Mouse (Mus musculus) forebrain, embryonic 13.5 days (tissue): ENCODE data around the gene Maml2. TPM values are rescaled to one million over a fixed set of nuclear protein-coding genes. Genes with fewer than 3 reads are reported as not detected.
A peak's percentile ranks its signal among the peaks of the same experiment; 100 is the strongest.

ENCODE experiments used
- ATAC-seq: fragments of 200-750 bp; cut with Nextera tagmentation; 2 replicates; pipeline ENCODE4 v1.8.0; 2017
- H3K27ac ChIP-seq: fragments of 300-500 bp; sonication (generic); 2 replicates; pipeline ENCODE4 v1.5.1; 2015; ENCODE audit warnings: inconsistent platforms, mild to moderate bottlenecking, moderate library complexity
- H3K27me3 ChIP-seq: fragments of 300-500 bp; sonication (generic); 2 replicates; pipeline ENCODE4 v1.6.1; 2015; ENCODE audit warnings: mild to moderate bottlenecking, inconsistent platforms
- H3K36me3 ChIP-seq: fragments of 300-500 bp; sonication (generic); 2 replicates; pipeline ENCODE4 v1.6.1; 2015; ENCODE audit warnings: mild to moderate bottlenecking, inconsistent platforms; ENCODE audit not compliant: poor library complexity, severe bottlenecking
- H3K4me1 ChIP-seq: fragments of 300-500 bp; sonication (generic); 2 replicates; pipeline ENCODE4 v1.6.1; 2015; ENCODE audit warnings: inconsistent platforms
- H3K4me2 ChIP-seq: fragments of 300-500 bp; sonication (generic); 2 replicates; pipeline ENCODE4 v1.6.1; 2015; ENCODE audit warnings: inconsistent platforms, mild to moderate bottlenecking, moderate library complexity
- H3K4me3 ChIP-seq: fragments of 300-500 bp; sonication (generic); 2 replicates; pipeline ENCODE4 v1.5.1; 2015; ENCODE audit warnings: mild to moderate bottlenecking, inconsistent platforms
- H3K9ac ChIP-seq: fragments of 300-500 bp; sonication (generic); 2 replicates; pipeline ENCODE4 v1.6.1; 2015; ENCODE audit warnings: mild to moderate bottlenecking, inconsistent platforms
- H3K9me3 ChIP-seq: fragments of 300-500 bp; sonication (generic); replicated peaks from 2 replicates; pipeline ENCODE4 v1.6.1; 2016; ENCODE audit warnings: inconsistent platforms
- WGBS: fragments of 180-500 bp; shearing (Covaris S2); methylation state at CpG from one replicate; pipeline ENCODE4 v1.1.7; 2015; 5-methylcytosine and 5-hydroxymethylcytosine counted together
- polyA plus RNA-seq: library from polyadenylated mRNA; unstranded; fragments of >200 nt; fragmentation: Nextera tagmentation; extraction: Ambion mirVana; gene quantifications from 2 replicates; pipeline ENCODE4 v1.2.1, GENCODE M21; 2015

The Maml2 gene
- polyA plus RNA-seq, 1 experiment from 2014 or later, result 8.8 TPM

DNA sequence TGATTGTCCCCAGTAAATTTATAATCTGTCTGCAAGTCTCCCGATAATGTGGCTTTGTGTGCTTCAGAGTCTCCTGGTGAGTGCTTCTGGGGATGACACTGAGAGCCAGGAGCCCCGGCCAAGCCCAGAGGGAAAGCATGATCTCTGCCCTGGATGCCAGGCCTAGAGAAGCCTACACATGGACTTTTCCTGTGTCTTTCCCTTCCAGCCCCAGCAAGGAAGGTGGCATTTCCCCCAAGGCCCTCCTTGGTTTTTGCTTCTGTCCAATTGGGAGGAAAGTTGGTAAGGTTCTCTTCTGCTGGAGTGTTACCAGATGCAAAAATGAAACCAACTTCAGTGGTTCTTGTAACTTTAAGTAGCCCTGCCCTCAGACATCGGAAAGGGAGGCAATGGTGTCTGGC, 2.3 kb downstream of the Maml2 start:
- Histone ChIP-seq H3K27ac (no peak overlapping the region), H3K4me3 (peak overlapping the region; percentile 6), H3K4me1 (peaks cover 70% of the 10 kb centered on the region), H3K9ac (peak overlapping the region; percentile 35), H3K4me2 (peak overlapping the region; percentile 89), H3K9me3 (no peaks in the 10 kb centered on the region), H3K27me3 (no peaks in the 10 kb centered on the region), H3K36me3 (no peaks in the 10 kb centered on the region)
- no peak for ATAC-seq
- 47% methylated on average over 3 of the region's 3 CpGs for WGBS

DNA sequence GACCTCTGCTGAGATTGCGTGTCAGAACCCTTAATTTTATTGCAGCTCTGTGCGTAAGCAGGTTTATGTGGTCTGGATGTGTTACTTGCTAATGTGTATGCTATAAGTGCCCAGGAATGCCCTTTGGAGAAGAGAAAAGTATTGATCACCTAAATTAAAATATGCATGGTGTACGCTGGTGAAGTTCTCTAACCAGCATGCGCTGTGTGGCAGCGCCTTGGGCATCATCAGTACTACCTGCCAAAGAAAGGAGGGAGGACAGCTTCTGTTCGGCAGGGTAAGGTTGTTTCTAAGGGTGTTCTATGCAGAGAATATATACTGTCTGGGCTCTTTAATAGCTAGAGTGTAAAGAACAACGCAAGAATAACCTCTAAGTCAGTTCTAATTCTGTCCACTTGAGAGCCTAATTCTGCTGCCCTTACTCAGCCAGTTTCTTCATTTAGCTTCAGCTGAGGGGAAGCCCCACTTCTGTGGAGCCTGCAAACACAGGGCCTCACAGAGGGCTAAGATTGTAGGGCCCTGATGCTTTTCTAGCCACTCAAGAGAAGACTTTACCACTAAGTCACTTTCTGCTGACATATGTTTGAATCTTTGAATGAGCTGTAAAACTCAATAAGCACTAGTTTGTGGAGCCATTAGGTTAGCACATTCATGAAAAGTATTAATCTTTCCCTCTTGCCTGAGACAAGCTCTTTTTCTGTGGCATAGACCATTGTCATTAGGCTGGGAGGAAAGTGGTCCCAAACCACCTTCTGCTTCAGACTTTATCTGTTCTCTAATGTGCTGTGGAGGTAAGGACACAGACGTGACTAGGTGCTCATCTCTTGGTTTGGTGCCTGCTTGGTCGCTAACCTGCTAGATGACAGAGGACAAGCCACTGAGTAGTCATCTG, 3.4 kb downstream of the Maml2 start:
- Histone ChIP-seq H3K27ac (no peak overlapping the region), H3K4me2 (peak overlapping the region; percentile 89), H3K27me3 (no peaks in the 10 kb centered on the region), H3K9me3 (no peaks in the 10 kb centered on the region), H3K36me3 (no peaks in the 10 kb centered on the region), H3K4me1 (peaks cover 68% of the 10 kb centered on the region), H3K4me3 (0 out of 2 replicates have a peak overlapping the region, but pooled peaks have one; percentile 6), H3K9ac (0 out of 2 replicates have a peak overlapping the region, but pooled peaks have one; percentile 35)
- ATAC-seq, result no peak
- WGBS, result 59% methylated on average over 9 of the region's 9 CpGs

DNA sequence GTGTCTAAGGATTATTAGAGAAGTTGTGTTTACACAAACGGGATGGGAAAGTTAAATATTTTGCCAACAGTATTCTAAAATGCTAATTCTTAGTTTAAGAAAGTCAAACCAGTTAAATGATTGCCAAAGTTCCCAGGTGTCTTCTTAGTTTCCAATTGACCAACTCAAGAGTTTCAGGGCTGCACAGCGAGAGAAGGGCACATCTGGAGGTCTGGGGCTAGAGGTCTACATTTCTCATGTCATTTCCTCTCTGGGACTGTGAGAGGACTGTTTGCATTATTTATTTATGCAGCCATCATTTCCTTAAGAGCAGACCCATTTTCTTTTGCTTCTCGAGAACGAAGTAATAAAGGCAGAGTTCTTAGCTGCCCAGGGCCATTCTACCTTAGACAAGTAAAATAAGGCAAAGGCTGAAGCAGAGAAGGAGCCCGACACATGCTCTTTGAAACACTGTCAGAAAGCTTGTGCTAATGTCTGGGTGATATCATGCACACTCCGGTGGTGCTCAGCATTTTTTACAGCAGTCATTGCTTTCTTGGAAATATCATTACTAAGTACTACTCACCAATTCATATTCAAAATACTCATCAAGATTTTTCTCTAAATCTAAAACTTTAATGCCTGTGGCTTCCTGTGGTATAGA, 4.5 kb downstream of the Maml2 start:
- peak overlapping the region; percentile 89 for H3K4me2 ChIP-seq
- H3K27me3 ChIP-seq, result no peaks in the 10 kb centered on the region
- no peak overlapping the region for H3K4me3 ChIP-seq
- peaks cover 66% of the 10 kb centered on the region for H3K4me1 ChIP-seq
- no peak overlapping the region for H3K27ac ChIP-seq
- 49% methylated on average over 6 of the region's 6 CpGs for WGBS
- no peak for ATAC-seq
- H3K36me3 ChIP-seq, result no peaks in the 10 kb centered on the region
- no peaks in the 10 kb centered on the region for H3K9me3 ChIP-seq
- H3K9ac ChIP-seq, result no peak overlapping the region

DNA sequence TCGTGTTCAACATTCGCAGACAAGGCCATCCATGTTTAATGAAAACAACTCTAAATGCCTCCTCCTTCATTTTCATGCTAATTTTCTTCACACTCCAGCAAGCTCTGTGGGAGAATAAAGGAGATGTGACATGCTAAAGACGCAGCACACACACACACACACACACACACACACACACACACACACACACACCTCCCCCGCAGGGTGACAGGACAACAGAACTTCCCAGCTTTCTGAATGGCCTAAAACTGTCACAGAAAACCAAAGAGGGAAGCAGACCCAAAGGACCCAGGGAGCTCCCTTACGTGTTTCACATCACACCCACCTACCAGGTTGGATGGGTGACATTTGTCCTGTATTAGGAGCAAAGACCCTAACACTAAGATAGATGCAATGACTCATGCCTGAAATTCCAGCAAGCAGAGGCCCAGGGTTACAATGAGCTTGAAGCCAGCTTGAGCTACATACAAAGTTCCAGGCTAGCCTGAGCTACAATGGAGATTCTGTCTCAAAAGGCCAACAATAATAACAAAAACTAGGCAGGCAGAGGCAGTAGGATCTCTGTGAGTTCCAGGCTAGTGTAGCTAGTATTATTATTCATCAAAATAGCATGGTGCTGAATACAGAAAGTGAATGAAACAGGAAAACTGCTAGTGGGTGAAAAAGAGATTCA, 5.5 kb downstream of the Maml2 start:
- Histone ChIP-seq H3K4me3 (no peak overlapping the region), H3K4me1 (peaks cover 64% of the 10 kb centered on the region), H3K9ac (no peak overlapping the region), H3K36me3 (no peaks in the 10 kb centered on the region), H3K27ac (no peak overlapping the region), H3K27me3 (no peaks in the 10 kb centered on the region), H3K9me3 (no peaks in the 10 kb centered on the region), H3K4me2 (no peak overlapping the region)
- peak; percentile 22; the same call in 1 of the 2 replicates for ATAC-seq
- 11% methylated on average over 5 of the region's 5 CpGs for WGBS

DNA sequence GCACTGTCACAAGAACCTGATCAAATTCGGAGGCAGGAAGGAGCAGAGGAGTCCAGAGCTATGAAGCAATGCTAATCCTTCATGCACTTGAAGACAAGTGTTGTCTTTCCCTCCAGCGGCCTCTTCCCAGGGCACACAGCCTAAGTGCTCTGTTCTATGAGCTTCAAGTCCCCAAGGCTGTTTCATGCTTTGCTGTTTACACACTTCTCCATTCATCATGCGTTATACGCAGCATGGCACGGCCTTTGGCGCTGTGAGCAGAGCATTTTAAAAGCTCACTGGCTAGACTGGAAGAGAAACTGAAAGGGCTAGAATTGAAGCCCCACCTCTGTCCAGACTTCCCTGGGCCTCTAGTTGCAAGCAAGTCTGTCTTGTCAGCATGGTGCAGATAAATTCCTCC, 6.2 kb downstream of the Maml2 start:
- H3K4me3 ChIP-seq, result no peak overlapping the region
- H3K27ac ChIP-seq, result no peak overlapping the region
- peak; percentile 25; the same call in 1 of the 2 replicates for ATAC-seq
- no peak overlapping the region for H3K9ac ChIP-seq
- H3K36me3 ChIP-seq, result no peaks in the 10 kb centered on the region
- peaks cover 57% of the 10 kb centered on the region for H3K4me1 ChIP-seq
- no peaks in the 10 kb centered on the region for H3K9me3 ChIP-seq
- H3K4me2 ChIP-seq, result no peak overlapping the region
- 49% methylated on average over 6 of the region's 6 CpGs for WGBS
- H3K27me3 ChIP-seq, result no peaks in the 10 kb centered on the region

DNA sequence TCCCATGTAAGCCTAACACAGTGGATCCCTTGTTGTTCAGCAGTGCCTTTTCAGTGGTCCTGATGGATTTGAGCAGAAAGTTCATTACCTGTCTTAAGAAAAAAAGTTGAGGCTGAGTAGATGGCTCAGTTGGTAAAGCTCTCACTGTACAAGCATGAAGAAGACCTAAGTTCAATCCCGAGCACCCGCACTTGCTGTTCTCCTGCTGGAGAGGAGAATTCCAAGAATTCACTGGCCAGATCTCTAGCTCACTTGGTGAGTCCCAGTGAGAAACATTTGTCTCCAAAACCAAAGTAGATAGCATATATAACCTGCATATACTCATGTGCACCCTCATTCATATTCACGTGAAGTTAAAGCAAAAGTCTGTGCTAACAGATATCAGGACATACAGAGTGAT, 8.7 kb downstream of the Maml2 start:
- no peak overlapping the region for H3K4me3 ChIP-seq
- 93% methylated on average over 3 of the region's 3 CpGs for WGBS
- no peak overlapping the region for H3K9ac ChIP-seq
- H3K27ac ChIP-seq, result no peak overlapping the region
- H3K4me1 ChIP-seq, result peaks cover 39% of the 10 kb centered on the region
- no peak for ATAC-seq
- H3K27me3 ChIP-seq, result no peaks in the 10 kb centered on the region
- no peak overlapping the region for H3K4me2 ChIP-seq
- H3K9me3 ChIP-seq, result no peaks in the 10 kb centered on the region
- no peaks in the 10 kb centered on the region for H3K36me3 ChIP-seq

DNA sequence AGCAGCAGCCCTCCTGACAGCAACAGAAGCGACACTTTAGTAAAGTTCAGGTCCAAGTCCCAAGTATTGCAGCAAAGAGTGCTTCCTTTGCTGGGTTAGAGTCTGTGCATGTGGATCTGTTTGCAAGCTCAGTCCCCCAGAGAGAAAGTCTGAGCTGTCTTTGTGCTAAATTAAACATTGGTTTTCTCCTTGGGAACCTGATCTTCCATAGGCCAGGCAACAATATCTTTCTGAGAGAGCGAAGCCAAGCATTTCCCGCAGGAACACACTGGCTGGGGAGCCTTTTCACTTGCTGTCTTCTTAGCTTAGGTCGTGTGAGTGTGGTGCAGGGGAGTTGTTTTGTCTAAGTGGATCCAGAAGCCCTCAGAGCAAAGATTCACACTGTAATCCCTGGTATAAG, 9.5 kb downstream of the Maml2 start:
- no peak overlapping the region for H3K4me2 ChIP-seq
- no peak overlapping the region for H3K4me3 ChIP-seq
- no peaks in the 10 kb centered on the region for H3K27me3 ChIP-seq
- no peak overlapping the region for H3K9ac ChIP-seq
- H3K27ac ChIP-seq, result no peak overlapping the region
- no peaks in the 10 kb centered on the region for H3K36me3 ChIP-seq
- no peaks in the 10 kb centered on the region for H3K9me3 ChIP-seq
- no peak for ATAC-seq
- peaks cover 31% of the 10 kb centered on the region for H3K4me1 ChIP-seq
- WGBS, result 55% methylated on average over 4 of the region's 4 CpGs

DNA sequence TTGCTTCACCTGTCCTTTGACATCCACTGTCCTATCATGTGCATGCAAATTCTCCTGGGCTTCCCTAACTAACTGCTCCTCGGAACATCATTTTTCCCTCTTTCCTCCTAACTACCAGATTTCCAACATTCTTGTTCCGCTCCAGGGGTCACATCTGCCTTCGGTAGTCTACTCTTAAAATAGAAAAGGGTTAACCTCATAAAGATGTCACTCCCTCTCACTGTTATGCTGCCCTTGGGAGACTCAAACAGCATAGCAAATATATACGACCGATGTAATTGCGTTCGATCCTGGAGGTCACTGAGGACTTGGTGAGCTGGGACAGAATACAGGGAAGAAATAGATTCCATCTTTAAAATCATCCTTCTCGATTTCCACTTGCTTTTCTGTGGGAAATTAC, 11.0 kb downstream of the Maml2 start:
- no peaks in the 10 kb centered on the region for H3K9me3 ChIP-seq
- H3K4me1 ChIP-seq, result peaks cover 16% of the 10 kb centered on the region
- H3K9ac ChIP-seq, result no peak overlapping the region
- no peak overlapping the region for H3K27ac ChIP-seq
- no peaks in the 10 kb centered on the region for H3K27me3 ChIP-seq
- H3K4me3 ChIP-seq, result no peak overlapping the region
- H3K4me2 ChIP-seq, result no peak overlapping the region
- WGBS, result 91% methylated on average over 8 of the region's 8 CpGs
- H3K36me3 ChIP-seq, result no peaks in the 10 kb centered on the region
- no peak for ATAC-seq

DNA sequence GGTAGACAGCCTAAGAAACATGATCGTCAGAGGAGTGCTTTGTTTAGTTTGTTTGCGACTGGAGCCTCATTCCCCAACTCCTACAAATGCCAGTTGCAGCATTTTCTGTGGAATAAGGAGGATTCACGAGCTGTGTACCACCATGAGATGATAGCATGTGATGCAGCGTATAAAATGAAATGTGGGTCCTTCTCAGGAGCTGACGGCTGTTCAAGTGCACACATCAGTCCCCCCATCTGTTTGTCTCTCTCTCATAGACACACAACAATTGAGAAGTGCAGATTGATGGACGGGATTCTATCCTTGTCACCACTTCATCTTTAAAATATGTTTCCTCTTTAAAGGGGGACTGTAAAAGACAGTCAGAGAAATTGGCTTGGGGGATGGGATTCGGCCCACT, 12.1 kb downstream of the Maml2 start:
- no peak overlapping the region for H3K4me2 ChIP-seq
- 0 out of 2 replicates have a peak overlapping the region, but pooled peaks have one; percentile 4 for H3K9ac ChIP-seq
- H3K27ac ChIP-seq, result no peak overlapping the region
- WGBS, result 72% methylated on average over 7 of the region's 7 CpGs
- H3K4me3 ChIP-seq, result no peak overlapping the region
- H3K4me1 ChIP-seq, result peaks cover 7% of the 10 kb centered on the region
- H3K27me3 ChIP-seq, result no peaks in the 10 kb centered on the region
- no peaks in the 10 kb centered on the region for H3K9me3 ChIP-seq
- no peaks in the 10 kb centered on the region for H3K36me3 ChIP-seq
- no peak for ATAC-seq

DNA sequence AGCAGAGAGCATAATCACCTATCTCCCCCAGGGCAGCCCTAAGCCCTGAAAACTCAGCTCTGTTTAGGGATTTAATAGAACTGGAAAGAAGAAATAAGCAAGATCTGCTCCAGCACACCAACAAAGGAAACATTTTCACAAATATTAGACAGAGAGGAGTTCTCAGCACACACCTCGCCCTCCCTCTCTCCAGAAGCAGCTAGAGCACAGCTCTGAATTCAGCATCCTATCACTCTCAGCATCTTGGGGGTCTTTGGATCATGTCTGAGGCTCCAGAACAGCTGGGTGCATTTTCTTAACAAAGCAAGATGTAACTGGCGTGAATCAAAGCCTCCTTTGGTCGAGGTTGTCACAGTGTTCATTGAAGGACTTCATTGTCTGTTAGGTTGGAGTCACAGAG, 12.5 kb downstream of the Maml2 start:
- Histone ChIP-seq H3K4me2 (no peak overlapping the region), H3K27me3 (no peaks in the 10 kb centered on the region), H3K27ac (no peak overlapping the region), H3K4me1 (peaks cover 7% of the 10 kb centered on the region), H3K9me3 (no peaks in the 10 kb centered on the region), H3K9ac (no peak overlapping the region), H3K4me3 (no peak overlapping the region), H3K36me3 (no peaks in the 10 kb centered on the region)
- ATAC-seq, result no peak
- WGBS, result 43% methylated on average over 3 of the region's 3 CpGs

DNA sequence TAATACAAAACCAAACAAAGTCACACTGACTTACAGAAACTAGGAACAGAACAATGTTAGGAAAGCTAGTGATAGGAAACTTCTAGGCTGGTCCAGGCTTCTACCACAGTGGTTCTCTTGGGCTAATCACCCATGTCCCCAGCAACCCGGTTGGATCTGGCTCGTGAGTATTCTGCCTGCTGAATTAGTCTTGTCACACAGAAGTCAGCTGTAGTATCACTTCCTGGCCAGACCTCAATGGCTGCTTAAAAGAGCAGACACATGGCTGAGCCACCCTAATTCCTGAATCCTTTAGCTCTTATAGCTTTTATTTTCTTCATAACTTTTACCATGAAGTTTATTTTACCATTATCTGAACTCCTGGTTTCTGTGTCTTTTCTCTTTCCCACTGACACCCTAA, 13.3 kb downstream of the Maml2 start:
- H3K4me3 ChIP-seq, result no peak overlapping the region
- no peaks in the 10 kb centered on the region for H3K9me3 ChIP-seq
- WGBS, result 57% methylated on average over 2 of the region's 2 CpGs
- no peaks in the 10 kb centered on the region for H3K27me3 ChIP-seq
- ATAC-seq, result no peak
- no peak overlapping the region for H3K9ac ChIP-seq
- no peak overlapping the region for H3K27ac ChIP-seq
- H3K36me3 ChIP-seq, result no peaks in the 10 kb centered on the region
- H3K4me1 ChIP-seq, result peaks cover 7% of the 10 kb centered on the region
- H3K4me2 ChIP-seq, result no peak overlapping the region

DNA sequence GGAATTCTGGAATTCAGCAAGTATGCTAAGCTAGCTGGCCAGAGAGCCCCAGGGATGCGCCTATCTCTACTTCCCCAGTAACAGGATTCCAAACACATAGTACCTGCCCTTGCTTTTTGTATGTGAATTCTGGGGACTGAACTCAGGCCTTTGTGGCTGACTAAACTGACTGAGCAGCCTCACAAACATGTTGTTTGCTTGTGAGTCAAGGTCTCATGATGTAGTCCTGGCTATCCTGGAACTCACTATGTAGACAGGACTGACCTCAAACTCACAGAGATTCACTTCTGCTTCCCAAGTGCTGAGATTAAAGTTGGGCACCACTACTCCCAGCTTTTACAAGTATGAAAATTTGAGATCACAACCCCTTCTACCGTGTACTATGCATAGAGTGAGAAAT, 16.2 kb downstream of the Maml2 start:
- no peak overlapping the region for H3K9ac ChIP-seq
- WGBS, result 94% methylated on average over 2 of the region's 2 CpGs
- no peak overlapping the region for H3K27ac ChIP-seq
- no peak overlapping the region for H3K4me2 ChIP-seq
- peaks cover 7% of the 10 kb centered on the region for H3K4me1 ChIP-seq
- H3K36me3 ChIP-seq, result no peaks in the 10 kb centered on the region
- no peaks in the 10 kb centered on the region for H3K9me3 ChIP-seq
- no peak for ATAC-seq
- no peaks in the 10 kb centered on the region for H3K27me3 ChIP-seq
- no peak overlapping the region for H3K4me3 ChIP-seq
